Mouse (Mus musculus) hindbrain, embryonic 11.5 days (tissue): Measurements from ENCODE around the gene Gm28374. TPM values are rescaled to one million over a fixed set of nuclear protein-coding genes. Genes with fewer than 3 reads are reported as not detected.

Source experiments
- polyA plus RNA-seq: library from polyadenylated mRNA; unstranded; fragments of >200 nt; fragmentation: Nextera tagmentation; extraction: Ambion mirVana; gene quantifications from 2 replicates; pipeline ENCODE4 v1.2.1, GENCODE M21; 2014

Gm28374 gene
- polyA plus RNA-seq, 1 experiment from 2014 or later = 1.7 TPM

Other genes starting within 250 kb of the Gm28374 start
- gene Frmd8, start 207.0 kb downstream of the Gm28374 start, polyA plus RNA-seq = 14.9 and 15.8 TPM in 2 replicates
- 1.0 and 1.1 TPM in 2 replicates for gene Slc25a45, start 204.4 kb downstream of the Gm28374 start, polyA plus RNA-seq
- gene Tigd3, start 188.1 kb downstream of the Gm28374 start, polyA plus RNA-seq = 7.0 and 7.5 TPM in 2 replicates
- gene Dpf2, start 169.2 kb downstream of the Gm28374 start, polyA plus RNA-seq = 154 and 171 TPM in 2 replicates
- 3.4 TPM in 2 replicates for gene Cdc42ep2, start 157.4 kb downstream of the Gm28374 start, polyA plus RNA-seq
- gene Pola2, start 118.1 kb downstream of the Gm28374 start, polyA plus RNA-seq = 67.7 and 68.3 TPM in 2 replicates
- not detected in 2 replicates for gene Slc22a20, start 96.1 kb downstream of the Gm28374 start, polyA plus RNA-seq
- 3.8 and 4.2 TPM in 2 replicates for gene Capn1, start 66.4 kb downstream of the Gm28374 start, polyA plus RNA-seq
- 23.9 and 27.1 TPM in 2 replicates for gene Syvn1, start 35.7 kb downstream of the Gm28374 start, polyA plus RNA-seq
- 81.7 and 86.6 TPM in 2 replicates for gene Mrpl49, start 24.5 kb downstream of the Gm28374 start, polyA plus RNA-seq
- 749 and 751 TPM in 2 replicates for gene Fau, start 24.4 kb downstream of the Gm28374 start, polyA plus RNA-seq
- gene Znhit2, start 21.1 kb downstream of the Gm28374 start, polyA plus RNA-seq = 39.7 and 41.1 TPM in 2 replicates
- gene Tm7sf2, start 13.9 kb downstream of the Gm28374 start, polyA plus RNA-seq = 36.0 and 38.1 TPM in 2 replicates
- 47.4 and 49.7 TPM in 2 replicates for gene Vps51, start 5.0 kb downstream of the Gm28374 start, polyA plus RNA-seq
- gene Tmem262, start 2.2 kb downstream of the Gm28374 start, polyA plus RNA-seq = not detected in 2 replicates
- 70.1 and 77.8 TPM in 2 replicates for gene Zfpl1, start 2.7 kb upstream of the Gm28374 start, polyA plus RNA-seq
- gene Cdca5, start 2.7 kb upstream of the Gm28374 start, polyA plus RNA-seq = 45.8 and 51.5 TPM in 2 replicates
- 0.49 and 0.62 TPM in 2 replicates for gene AC131692.1, start 12.2 kb upstream of the Gm28374 start, polyA plus RNA-seq
- gene Naaladl1, start 23.5 kb upstream of the Gm28374 start, polyA plus RNA-seq = 0.38 and 0.59 TPM in 2 replicates
- gene Sac3d1, start 36.4 kb upstream of the Gm28374 start, polyA plus RNA-seq = 62.6 and 62.9 TPM in 2 replicates
- gene Snx15, start 46.0 kb upstream of the Gm28374 start, polyA plus RNA-seq = 26.9 and 32.4 TPM in 2 replicates
- gene Batf2, start 58.7 kb upstream of the Gm28374 start, polyA plus RNA-seq = 0.32 TPM in 1 of 2 replicates, not detected in the other
- 80.0 and 82.4 TPM in 2 replicates for gene Arl2, start 59.3 kb upstream of the Gm28374 start, polyA plus RNA-seq
- not detected in 2 replicates for gene Majin, start 102.1 kb upstream of the Gm28374 start, polyA plus RNA-seq
- gene Gpha2, start 144.1 kb upstream of the Gm28374 start, polyA plus RNA-seq = 0.71 and 0.98 TPM in 2 replicates
- gene Ppp2r5b, start 153.6 kb upstream of the Gm28374 start, polyA plus RNA-seq = 42.1 and 46.8 TPM in 2 replicates
- 7.0 and 8.1 TPM in 2 replicates for gene Atg2a, start 159.4 kb upstream of the Gm28374 start, polyA plus RNA-seq
- gene Ehd1, start 194.5 kb upstream of the Gm28374 start, polyA plus RNA-seq = 62.6 and 67.4 TPM in 2 replicates
- gene Cdc42bpg, start 224.2 kb upstream of the Gm28374 start, polyA plus RNA-seq = 0.50 and 0.82 TPM in 2 replicates